In genomic region chr13:4384918-4385317, GRCm38 (mm10) we compare ENCODE assay signal across 31 mouse cellular contexts. TPM values are rescaled to one million over a fixed set of nuclear protein-coding genes. Genes with fewer than 3 reads are reported as not detected.
DNase-seq lines count a peak whose midpoint lies in the region; ATAC-seq and TF ChIP-seq lines count a peak whose summit lies in the region.
"Had no signal": no experiment of that assay in that cellular context is flagged by ENCODE, and none has a peak within 500 bp of the region (broad histone marks: within the 10 kb centered on the region; RNA-seq: fewer than 3 reads in every experiment).

No protein-coding gene starts in this region.

- H3K4me1 ChIP-seq in kidney, embryonic 16.5 days (ENCODE audit: insufficient read depth, low read length): no peaks in the 10 kb centered on the region
- peaks cover 16% of the 10 kb centered on the region; the same call in 1 of the 2 replicates for H3K4me1 ChIP-seq in liver, adult 2 months (ENCODE audit: control insufficient read depth, insufficient read depth, low read length)
- no peaks in the 10 kb centered on the region for H3K4me1 ChIP-seq in liver, postnatal 0 days (ENCODE audit: insufficient read depth)
- H3K4me1 ChIP-seq: embryonic facial prominence, embryonic 13.5 days; embryonic facial prominence, embryonic 15.5 days; forebrain, embryonic 10.5 days; forebrain, embryonic 12.5 days had no signal

- TF ChIP-seq CTCF in liver, adult 2 months (IDR thresholded peaks at IDR 0.05; ENCODE audit: low read depth, low read length): no peak
- no peak for TF ChIP-seq CTCF in liver, postnatal 0 days (IDR thresholded peaks at IDR 0.05; ENCODE audit: low read depth)

- 57% methylated on average over 1 of the region's 1 CpGs for WGBS in kidney, embryonic 16.5 days
- 24% methylated on average over 1 of the region's 1 CpGs for WGBS in liver, adult 2 months
- WGBS in liver, postnatal 0 days (ENCODE audit: insufficient replicate concordance): 72% methylated on average over 1 of the region's 1 CpGs

- H3K79me2 ChIP-seq in liver, adult 2 months (ENCODE audit: control insufficient read depth, insufficient read depth, low read length): no peaks in the 10 kb centered on the region; the same call in 1 of the 2 replicates

- no peak overlapping the region for H3K4me3 ChIP-seq in kidney, embryonic 16.5 days (ENCODE audit: low read length)
- no peak overlapping the region for H3K4me3 ChIP-seq in liver, adult 2 months (ENCODE audit: insufficient read depth, low read depth, low read length)
- no peak overlapping the region for H3K4me3 ChIP-seq in liver, postnatal 0 days (ENCODE audit: low read depth, low read length)
- H3K4me3 ChIP-seq: embryonic facial prominence, embryonic 13.5 days; embryonic facial prominence, embryonic 15.5 days; erythroblast, embryonic 14.5 days; forebrain, embryonic 10.5 days; forebrain, embryonic 12.5 days had no signal

- H3K4me2 ChIP-seq in kidney, embryonic 16.5 days (replicated peaks; ENCODE audit: low read depth, low read length): no peak overlapping the region
- H3K4me2 ChIP-seq in liver, postnatal 0 days (ENCODE audit: low read depth, low read length): no peak overlapping the region
- H3K4me2 ChIP-seq: embryonic facial prominence, embryonic 13.5 days; embryonic facial prominence, embryonic 15.5 days; forebrain, embryonic 12.5 days had no signal

- TF ChIP-seq EP300 in liver, postnatal 0 days (IDR thresholded peaks at IDR 0.05; ENCODE audit: low read depth): no peak

- ATAC-seq in kidney, embryonic 16.5 days (ENCODE audit: low FRiP score, low TSS enrichment): peak; percentile 65; the same call in 1 of the 2 replicates
- no peak for ATAC-seq in liver, postnatal 0 days
- ATAC-seq: CD4-positive, CD25-positive, alpha-beta regulatory T cell, adult 4 months; forebrain, embryonic 14.5 days had no signal

- no peak for TF ChIP-seq POLR2A in liver, adult 2 months (IDR thresholded peaks at IDR 0.05; ENCODE audit: extremely low read depth, insufficient read depth, low read length)

- DNase-seq in kidney, adult 11 months: peak; percentile 21
- no peak for DNase-seq in kidney, postnatal 4 days
- DNase-seq in kidney, adult 9 months: peak; percentile 87
- DNase-seq in kidney, postnatal 25 days: no peak
- DNase-seq in kidney, adult 18-20 months: no peak
- peak; percentile 91 for DNase-seq in liver, adult 2 months (ENCODE audit: extremely low read depth, low read depth, low spot score)
- DNase-seq in liver, postnatal 0 days: no peak
- DNase-seq: adrenal gland, adult 2 months; adrenal gland, postnatal 10 days; adrenal gland, postnatal 25 days; B cell, adult 2 months; cerebellum, adult 11 months; cerebellum, adult 18-20 months; cerebellum, adult 8-10 months; cerebellum, adult 9-11 months; cerebellum, postnatal 14 days; cerebellum, postnatal 36 days; embryo, embryonic 11 days had no signal

- no peaks in the 10 kb centered on the region for H3K36me3 ChIP-seq in kidney, embryonic 16.5 days (ENCODE audit: insufficient read depth, low read length)
- no peaks in the 10 kb centered on the region for H3K36me3 ChIP-seq in liver, adult 2 months (ENCODE audit: control insufficient read depth, insufficient read depth, low read length)
- H3K36me3 ChIP-seq in liver, postnatal 0 days (replicated peaks; ENCODE audit: insufficient read depth, low read length): no peaks in the 10 kb centered on the region
- H3K36me3 ChIP-seq: embryonic facial prominence, embryonic 13.5 days; embryonic facial prominence, embryonic 15.5 days; forebrain, embryonic 10.5 days; forebrain, embryonic 12.5 days; G1E had no signal

- H3K9me3 ChIP-seq in kidney, embryonic 16.5 days (ENCODE audit: low read length): no peaks in the 10 kb centered on the region
- H3K9me3 ChIP-seq in liver, postnatal 0 days (ENCODE audit: low read length): no peaks in the 10 kb centered on the region
- H3K9me3 ChIP-seq: embryonic facial prominence, embryonic 13.5 days; embryonic facial prominence, embryonic 15.5 days; forebrain, embryonic 10.5 days; forebrain, embryonic 12.5 days; G1E had no signal

- H3K27me3 ChIP-seq in kidney, embryonic 16.5 days (ENCODE audit: insufficient read depth, low read length): no peaks in the 10 kb centered on the region
- H3K27me3 ChIP-seq in liver, adult 2 months (ENCODE audit: control insufficient read depth, insufficient read depth, low read length): no peaks in the 10 kb centered on the region
- no peaks in the 10 kb centered on the region for H3K27me3 ChIP-seq in liver, postnatal 0 days (ENCODE audit: insufficient read depth, low read length)
- H3K27me3 ChIP-seq: CH12.LX; embryonic facial prominence, embryonic 13.5 days; embryonic facial prominence, embryonic 15.5 days; forebrain, embryonic 12.5 days had no signal

- no peak overlapping the region for H3K27ac ChIP-seq in kidney, embryonic 16.5 days (ENCODE audit: low read length)
- no peak overlapping the region; the same call in 1 of the 2 replicates for H3K27ac ChIP-seq in liver, adult 2 months (replicated peaks; ENCODE audit: insufficient read depth, low read depth, low read length)
- H3K27ac ChIP-seq in liver, postnatal 0 days (ENCODE audit: low read depth): no peak overlapping the region
- H3K27ac ChIP-seq: embryonic facial prominence, embryonic 13.5 days; embryonic facial prominence, embryonic 15.5 days; forebrain, embryonic 10.5 days; forebrain, embryonic 12.5 days had no signal

- H3K9ac ChIP-seq in kidney, embryonic 16.5 days (replicated peaks; ENCODE audit: low read length): no peak overlapping the region
- no peak overlapping the region for H3K9ac ChIP-seq in liver, adult 2 months (ENCODE audit: low read depth, low read length)
- no peak overlapping the region for H3K9ac ChIP-seq in liver, postnatal 0 days (replicated peaks)
- H3K9ac ChIP-seq: embryonic facial prominence, embryonic 13.5 days; embryonic facial prominence, embryonic 15.5 days; forebrain, embryonic 12.5 days had no signal

RNA-seq across cellular contexts. Expression of gene Akr1c6, which starts 49.2 kb away (rescaled TPM):
- not detected in 2 replicates for polyA plus RNA-seq in kidney, embryonic 16.5 days (2015; fragmentation: Nextera tagmentation; extraction: Ambion mirVana)
- total RNA-seq in liver, adult 2 months (2014; rRNA removed): 1,137 and 1,675 TPM in 2 replicates
- polyA plus RNA-seq in liver, adult 2 months (2012; rRNA removed): 288 and 353 TPM in 2 replicates
- polyA plus RNA-seq in liver, postnatal 0 days (2015; fragmentation: Nextera tagmentation; extraction: Ambion mirVana): 41.9 and 51.8 TPM in 2 replicates
- total RNA-seq: adrenal gland, postnatal 25 days; CH12.LX; common myeloid progenitor, adult 5-6 weeks; G1E had no signal
- polyA plus RNA-seq: adrenal gland, adult 2 months; brain, embryonic 14.5 days; CD4-positive, CD25-positive, alpha-beta regulatory T cell, adult 4 months; embryonic facial prominence, embryonic 11.5 days; embryonic facial prominence, embryonic 13.5 days; embryonic facial prominence, embryonic 15.5 days; erythroblast, embryonic 14.5 days; forebrain, embryonic 10.5 days; forebrain, embryonic 12.5 days; forebrain, embryonic 14.5 days; G1E had no signal

Comparison
In these comparisons a context has a peak if more than half of its experiments do, and no peak if none do; other contexts are left out.
1. DNase-seq: peak in kidney, adult 11 months (single experiment), kidney, adult 9 months (single experiment) and liver, adult 2 months (single experiment); none in kidney, postnatal 4 days (0 of 2), kidney, postnatal 25 days (0 of 2), kidney, adult 18-20 months (single experiment) and liver, postnatal 0 days (single experiment).
2. RNA of gene Akr1c6, which starts 49.2 kb away (polyA plus RNA-seq): 288 to 353 TPM in liver, adult 2 months and 41.9 to 51.8 TPM in liver, postnatal 0 days; not detected in kidney, embryonic 16.5 days; every median in the first group is over 10 times any median in the second.